Mouse (Mus musculus) brain, embryonic 18.5 days (tissue): Measurements from ENCODE around the gene Kremen2.

ENCODE experiments used
- DNase-seq: peaks from one replicate; pipeline ENCODE4 v3.0.0-alpha.2; 2012; ENCODE audit warnings: low read depth, low spot score

The Kremen2 gene

GRCm38 (mm10) chr17:23760231-23760630 lies 14.6 kb upstream of the Kremen2 start:
- no peak for DNase-seq

- DNase-seq = no peak
These were observed 13.2 kb upstream of the Kremen2 start for GRCm38 (mm10) chr17:23758801-23759200.

GRCm38 (mm10) chr17:23757581-23757980 lies 11.9 kb upstream of the Kremen2 start:
- DNase-seq = no peak

GRCm38 (mm10) chr17:23755689-23756088 lies 10.1 kb upstream of the Kremen2 start:
- DNase-seq = no peak

DNA sequence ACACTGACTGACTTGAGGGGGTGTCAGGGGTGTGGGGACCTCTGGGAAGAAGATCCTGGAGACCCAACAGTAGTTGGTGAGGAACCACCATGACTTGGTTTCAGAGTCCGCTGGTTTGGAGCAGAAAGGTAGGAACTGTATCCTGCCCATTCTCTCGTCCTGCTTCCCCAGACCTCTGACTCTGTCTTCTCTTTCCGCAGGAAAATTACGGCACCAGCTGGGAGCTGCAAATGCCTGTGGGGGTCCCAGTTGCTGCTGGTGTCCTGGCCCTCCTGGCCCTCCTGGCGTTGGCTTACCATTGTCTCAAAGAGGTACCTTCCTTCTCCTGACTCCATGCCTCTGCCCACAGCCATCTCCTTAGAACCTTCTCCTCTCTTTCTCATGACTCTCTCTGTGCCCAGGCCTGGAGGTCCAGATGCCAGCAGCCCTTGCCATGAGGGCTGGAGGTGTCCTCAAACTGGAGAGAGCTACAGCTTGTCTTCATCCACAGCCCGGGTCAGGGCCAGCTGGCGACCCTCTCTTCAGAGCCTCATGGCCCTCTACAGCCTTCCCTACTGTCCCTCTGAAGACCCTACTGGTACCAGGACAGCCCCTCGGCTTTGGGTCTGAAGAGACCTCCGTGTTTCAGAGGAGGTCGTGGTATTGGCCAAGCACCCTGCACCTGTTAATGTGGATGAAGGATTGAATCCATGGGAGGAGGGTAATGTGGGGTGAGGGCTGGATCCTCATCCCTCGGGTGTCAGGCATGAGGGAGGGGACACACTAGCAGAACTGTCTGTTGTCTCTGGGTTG lies 4.0 kb upstream of the Kremen2 start:
- no peak for DNase-seq

GRCm38 (mm10) chr17:23748631-23749391 lies 3.2 kb upstream of the Kremen2 start:
- no peak for DNase-seq

GRCm38 (mm10) chr17:23748026-23748425 lies 2.4 kb upstream of the Kremen2 start:
- DNase-seq = no peak

DNA sequence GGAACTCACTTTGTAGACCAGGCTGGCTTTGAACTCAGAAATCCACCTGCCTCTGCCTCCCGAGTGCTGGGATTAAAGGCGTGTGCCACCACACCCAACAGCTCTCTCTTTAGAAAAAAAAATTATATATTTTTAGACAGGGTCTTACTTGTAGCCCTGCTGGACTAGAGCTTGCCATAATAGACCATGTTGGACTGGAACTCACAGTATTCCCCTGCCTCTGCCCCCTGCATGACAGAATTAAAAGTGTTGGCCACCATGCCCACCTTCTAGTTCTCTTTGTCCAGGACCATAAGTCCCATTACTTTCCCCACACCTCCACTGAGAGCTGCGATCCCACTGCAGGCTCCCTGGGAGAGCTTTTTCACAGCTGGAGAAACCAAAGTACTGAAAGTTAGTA lies 1.8 kb upstream of the Kremen2 start:
- DNase-seq = no peak

DNA sequence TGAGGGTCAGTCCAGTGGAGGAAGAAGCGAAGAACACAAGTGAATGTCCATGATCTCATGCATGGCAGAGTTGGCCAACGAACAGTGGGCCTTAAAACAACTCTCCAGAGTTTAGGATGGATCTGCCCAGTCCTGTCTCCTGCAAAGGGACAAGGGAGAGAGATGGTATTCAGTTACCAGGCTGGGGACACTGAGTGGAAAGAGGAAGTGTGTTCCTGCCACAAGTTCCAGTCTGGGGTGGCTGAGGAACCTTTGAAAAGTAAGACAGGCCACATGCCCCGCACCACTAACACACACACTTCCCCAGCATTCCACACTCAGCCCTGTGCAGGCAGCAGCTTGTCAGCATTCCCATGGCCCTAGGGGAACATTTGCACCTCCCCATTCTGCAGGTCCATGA lies 1.1 kb upstream of the Kremen2 start:
- no peak for DNase-seq

DNA sequence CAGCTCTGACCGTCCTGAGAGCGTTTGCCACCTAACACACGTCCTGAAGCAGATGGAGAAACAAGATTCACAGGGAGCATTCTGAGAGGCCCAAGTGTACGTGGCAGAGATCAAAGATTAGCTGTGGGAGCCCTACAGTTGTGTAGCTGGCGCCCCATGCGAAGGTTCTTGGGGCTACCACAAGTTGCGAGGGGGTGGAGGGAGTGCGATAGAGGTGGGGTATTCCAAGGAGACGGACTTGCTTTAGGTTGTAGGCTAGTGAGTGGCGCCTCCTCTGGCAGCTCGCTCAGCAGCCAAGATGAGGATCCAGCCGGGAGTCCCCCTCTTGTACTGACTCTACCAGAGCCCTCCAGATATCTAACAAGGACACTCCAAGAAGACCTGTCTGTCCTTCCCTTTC lies 678 bp upstream of the Kremen2 start:
- no peak for DNase-seq

DNA sequence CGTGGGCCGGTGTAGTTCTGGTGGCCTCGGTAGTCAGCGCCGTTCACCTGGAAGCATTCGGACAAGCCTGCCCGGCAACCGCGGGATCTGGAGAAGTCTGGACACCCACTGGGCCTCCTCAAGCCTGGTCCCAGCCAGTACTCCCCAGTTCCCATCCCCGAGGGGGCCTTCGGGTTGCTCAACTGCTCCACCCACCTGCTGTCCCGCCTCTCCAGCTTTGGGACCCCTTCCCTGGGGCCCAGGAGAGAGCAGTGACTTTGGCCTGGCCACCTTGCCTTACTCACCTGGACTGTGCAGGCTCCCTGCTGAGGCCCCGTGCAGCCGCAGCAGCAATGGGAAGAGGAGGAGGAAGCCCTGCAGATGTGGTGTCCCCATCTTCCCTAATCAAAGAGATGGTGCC lies 982 bp downstream of the Kremen2 start:
- DNase-seq = no peak

GRCm38 (mm10) chr17:23744076-23744475 lies 1.6 kb downstream of the Kremen2 start:
- DNase-seq = no peak

DNA sequence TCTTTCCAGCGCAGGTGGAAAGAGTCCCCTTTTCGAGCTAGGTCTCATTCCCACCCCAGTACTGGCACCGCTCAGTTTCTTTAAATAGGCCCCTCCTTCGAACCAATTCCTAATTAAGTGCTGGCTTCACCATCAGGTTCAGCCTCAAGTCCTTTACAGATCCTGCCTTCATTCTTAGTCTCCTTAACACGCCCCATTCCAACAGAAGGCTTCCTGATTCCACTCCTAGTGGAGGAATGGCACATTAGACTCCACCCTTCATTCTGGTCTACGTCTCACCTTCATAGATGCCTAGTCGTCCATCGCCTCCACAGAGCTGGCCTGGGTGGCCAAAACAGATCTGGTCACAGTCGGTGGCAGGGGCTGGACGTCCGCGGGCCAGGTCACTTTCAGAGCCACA lies 2.7 kb downstream of the Kremen2 start:
- no peak for DNase-seq

DNA sequence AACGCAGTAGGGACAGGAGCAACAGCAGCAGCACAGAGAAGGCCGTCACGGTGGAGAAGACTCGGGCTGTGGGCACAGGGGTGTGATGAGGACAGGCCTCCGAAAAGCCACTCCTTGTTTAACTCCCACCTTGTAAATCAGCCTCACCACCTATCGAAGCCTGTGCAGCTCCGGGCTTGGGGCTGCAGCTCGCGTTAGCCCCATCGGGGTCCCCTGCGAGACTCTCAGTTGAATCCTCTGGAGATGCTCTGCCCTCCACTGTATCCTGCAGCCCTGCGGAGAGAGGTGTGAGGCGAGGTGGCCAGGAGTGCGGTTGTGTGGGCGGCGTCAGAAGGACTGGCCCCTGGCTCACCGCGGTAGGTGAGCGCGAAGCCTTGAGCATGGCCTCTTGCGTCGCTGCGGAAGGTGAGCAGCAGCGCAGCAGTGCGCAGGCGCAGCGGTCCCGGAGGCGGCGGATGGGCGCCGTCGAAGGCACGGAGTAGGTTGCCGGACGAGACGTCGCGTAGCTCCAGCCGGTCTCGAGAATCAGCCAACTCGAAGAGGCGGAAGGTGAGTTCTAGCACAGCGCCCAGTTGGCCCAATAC lies 3.3 kb downstream of the Kremen2 start:
- DNase-seq = no peak

GRCm38 (mm10) chr17:23741359-23742209 lies 4.0 kb downstream of the Kremen2 start:
- DNase-seq = no peak

- DNase-seq = no peak
These were observed 5.0 kb downstream of the Kremen2 start, which contains the start of gene Paqr4 for GRCm38 (mm10) chr17:23740598-23741021. Gene Paqr4, minus strand, starts transcription at chr17:23740867.

GRCm38 (mm10) chr17:23740136-23740584 lies 5.5 kb downstream of the Kremen2 start:
- peak; percentile 77 for DNase-seq

DNA sequence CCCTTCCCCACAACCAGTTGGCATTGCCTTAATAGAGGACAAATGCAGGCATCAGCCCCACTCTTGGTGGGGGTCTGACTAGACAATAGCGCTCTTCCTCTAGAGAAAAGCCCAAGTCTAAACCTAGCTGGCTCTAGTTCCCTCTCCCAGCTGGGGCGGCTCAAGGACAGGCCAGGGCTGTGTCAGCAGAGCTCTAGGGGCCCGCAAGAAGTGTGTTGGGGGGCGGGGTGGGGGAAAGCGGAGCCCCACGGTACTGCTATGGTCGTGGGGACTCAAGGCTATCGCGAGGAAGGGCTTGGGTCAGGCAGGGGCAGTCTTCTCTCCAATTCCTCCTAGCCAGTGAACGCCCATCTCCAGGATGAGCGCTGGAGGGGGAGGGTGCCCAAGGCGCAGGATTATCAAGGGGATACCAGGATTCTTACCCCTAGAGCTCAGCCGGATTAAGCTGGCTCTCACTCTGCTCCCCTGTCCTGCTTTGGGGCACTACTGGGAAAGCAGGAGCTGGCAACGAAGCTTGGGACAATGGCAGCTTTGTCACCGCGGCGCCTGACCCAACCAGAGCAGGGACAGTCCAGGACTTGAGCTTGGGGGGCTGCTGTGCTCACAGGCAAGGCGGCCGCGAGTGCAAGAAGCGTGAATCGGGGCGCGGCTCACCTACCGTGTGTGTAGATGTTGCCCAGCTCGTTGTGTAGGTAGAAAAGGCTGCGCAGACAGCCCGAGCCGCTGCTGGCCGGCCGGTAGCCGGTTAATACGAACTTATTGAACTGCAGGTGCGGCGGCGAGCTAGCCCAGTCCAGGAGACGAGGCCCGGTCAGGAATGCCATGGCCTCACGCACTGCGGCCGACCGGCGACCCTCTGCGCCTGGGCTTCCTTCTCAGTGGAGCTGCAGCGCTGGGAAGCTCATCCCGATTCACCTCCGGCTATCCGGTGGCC lies 6.2 kb downstream of the Kremen2 start:
- DNase-seq = no peak

DNA sequence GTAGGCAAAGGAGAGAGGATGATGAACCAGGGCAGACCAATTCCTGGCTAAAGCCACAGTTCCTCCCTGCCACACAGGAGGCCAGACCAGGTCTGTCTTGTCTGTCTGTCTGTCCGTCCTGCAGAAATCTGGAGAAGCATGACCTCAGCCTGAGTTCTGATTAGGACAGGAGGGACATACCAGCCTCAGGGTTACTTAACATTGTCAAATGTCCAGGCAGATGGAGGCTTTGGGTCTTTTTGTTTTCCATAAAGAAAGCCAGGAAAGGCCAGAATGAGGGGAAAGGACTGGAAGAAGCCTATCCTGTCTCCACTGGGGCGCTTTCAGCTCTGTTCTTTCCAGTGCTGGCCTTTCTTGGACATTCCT lies 6.8 kb downstream of the Kremen2 start:
- no peak for DNase-seq
